Mouse (Mus musculus) kidney, postnatal 4 days (tissue): ENCODE results near the gene Kansl1.

Experiments used
- DNase-seq, 2 experiments: peaks; one replicate each; pipeline ENCODE4 v3.0.0; 2021; ENCODE audit warnings: mixed read lengths in 2 of 2

Gene Kansl1

DNA sequence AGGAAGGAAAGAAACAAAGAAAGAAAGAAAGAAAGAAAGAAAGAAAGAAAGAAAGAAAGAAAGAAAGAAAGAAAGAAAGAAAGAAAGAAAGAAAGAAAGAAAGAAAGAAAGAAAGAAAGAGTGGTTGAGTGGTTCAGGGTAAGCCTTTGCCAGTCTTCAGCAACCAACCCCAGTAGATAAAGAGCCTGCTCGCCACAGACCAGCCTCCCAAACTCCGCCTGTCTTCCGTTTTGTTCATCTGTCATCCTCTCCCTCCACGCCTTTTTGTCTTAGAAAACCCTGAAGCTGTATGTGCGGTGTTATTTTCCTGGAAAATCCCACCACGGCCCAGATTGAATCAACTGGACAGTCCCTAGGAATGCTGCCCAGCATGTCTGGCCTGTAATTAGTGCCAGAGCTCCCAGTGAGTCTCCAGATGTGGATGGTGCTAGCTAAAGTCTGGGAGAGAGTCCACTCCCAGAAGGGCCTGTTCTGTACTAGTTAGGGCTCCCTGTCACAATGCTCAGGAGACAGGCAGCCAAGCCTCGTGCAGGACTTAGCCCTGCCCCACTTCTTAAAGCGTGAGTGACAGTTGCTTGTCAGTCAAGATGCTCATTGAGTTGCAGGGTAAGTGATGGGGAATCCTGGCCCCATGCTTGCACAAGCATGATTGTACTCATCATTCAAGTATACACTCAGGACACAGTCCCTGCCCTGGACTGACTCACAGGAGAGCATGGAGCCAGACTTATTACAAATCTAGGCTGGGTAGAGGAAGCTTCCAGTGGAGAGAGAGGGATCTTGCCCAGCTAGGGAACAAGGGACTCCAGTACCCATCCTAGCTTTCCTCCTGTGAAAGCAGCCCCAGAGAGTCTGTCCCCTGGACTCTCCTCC is 165.3 kb downstream of the Kansl1 start:
- no peak for DNase-seq

DNA sequence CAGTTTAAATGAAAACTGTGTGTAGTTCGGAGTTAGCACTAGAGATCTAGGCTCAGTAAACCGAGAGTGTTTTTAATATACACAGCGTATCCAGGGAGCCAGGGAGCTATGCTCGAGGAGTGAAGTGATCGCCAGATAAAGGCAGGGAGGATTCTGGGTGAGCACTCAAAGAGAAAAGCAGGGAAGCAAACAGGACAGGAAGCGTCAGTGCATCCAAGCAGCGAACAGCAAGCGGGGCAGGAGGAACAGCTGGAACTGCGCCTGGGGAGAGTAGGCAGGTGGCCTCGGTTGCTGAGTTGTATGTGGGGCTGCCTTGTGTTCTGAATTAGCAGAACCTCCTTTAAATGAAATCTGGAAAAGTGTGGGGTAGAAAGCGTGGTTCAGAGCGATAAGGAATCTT is 166.0 kb downstream of the Kansl1 start:
- peak in 1 of 2 experiments; percentile 35 for DNase-seq

DNA sequence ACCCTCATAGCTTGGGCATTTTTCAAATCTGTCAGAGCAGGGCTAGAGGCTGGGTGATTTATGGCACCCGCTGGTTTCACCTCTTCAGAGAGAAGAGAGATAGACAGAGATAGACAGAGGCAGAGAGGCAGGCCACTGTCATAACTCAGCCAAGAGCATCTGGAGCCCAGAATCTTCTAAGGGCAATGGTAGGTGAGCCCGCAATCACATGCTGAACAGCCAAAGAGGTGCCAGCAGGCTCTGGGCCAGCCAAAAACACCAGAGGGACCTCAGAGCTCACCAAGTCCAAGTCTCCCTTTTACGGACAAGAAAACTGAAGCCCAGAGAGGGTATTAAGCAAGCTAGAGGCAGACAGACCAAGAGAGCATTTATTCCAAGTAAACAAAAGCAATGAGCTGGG is 171.0 kb downstream of the Kansl1 start:
- DNase-seq = no peak

DNA sequence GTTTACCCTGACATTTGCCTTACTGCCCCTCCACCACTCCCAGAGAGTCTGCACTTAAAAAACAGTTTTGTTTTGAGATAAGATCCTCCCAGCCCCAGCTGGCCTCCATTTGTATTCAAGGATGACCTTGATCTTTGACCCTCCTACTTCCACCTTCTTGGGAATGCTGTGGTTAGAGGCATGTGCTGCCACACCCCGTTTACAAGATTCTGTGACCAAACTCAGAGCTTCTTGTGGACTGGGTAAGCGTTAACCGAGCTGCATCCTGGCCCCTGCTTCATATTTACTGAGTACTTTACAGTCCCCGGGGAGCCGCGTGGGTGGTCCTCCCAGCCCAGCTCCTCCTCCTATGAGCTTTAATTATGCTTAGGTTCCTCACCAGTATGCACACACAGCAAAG is 173.0 kb downstream of the Kansl1 start:
- DNase-seq = peak; percentile 29 to 41

DNA sequence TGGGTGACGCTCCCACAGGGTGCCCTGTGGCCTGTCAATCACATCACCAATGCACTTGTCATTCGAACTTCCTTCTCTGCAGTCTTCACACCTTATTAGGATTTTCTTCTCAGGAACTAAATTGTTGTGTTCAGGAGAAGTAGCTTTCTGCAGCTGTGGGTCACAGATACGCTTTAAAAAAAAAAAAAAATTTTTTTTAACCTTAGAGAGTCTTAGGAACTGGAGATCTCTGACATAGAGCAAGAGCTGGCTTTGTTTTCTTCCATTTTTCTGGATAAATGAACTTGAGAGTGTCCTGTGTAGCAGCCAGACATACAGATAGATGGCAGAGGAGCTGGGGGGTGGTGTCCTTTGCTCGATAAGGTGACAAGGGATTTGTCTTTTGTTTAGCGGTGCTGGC is 173.5 kb downstream of the Kansl1 start:
- no peak for DNase-seq

DNA sequence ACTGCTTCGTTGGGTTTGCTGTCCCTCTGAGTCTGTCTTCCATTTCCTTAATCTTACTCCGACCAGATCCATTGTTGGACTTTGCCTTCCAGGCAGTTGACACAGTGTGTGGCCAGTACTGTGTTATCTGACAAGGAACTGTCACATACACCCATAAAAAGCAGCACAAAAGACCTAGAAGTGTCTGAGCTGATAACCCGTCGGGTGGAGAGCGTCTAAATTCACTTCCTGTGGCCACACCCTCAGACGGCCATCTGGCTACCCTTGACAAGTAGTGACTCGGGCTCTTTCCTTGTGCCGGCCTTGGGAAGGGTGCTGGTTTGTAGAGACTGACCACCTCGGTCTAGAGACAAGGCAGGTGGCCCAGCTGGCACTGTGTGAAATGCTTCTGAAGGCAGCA is 175.4 kb downstream of the Kansl1 start:
- no peak for DNase-seq

DNA sequence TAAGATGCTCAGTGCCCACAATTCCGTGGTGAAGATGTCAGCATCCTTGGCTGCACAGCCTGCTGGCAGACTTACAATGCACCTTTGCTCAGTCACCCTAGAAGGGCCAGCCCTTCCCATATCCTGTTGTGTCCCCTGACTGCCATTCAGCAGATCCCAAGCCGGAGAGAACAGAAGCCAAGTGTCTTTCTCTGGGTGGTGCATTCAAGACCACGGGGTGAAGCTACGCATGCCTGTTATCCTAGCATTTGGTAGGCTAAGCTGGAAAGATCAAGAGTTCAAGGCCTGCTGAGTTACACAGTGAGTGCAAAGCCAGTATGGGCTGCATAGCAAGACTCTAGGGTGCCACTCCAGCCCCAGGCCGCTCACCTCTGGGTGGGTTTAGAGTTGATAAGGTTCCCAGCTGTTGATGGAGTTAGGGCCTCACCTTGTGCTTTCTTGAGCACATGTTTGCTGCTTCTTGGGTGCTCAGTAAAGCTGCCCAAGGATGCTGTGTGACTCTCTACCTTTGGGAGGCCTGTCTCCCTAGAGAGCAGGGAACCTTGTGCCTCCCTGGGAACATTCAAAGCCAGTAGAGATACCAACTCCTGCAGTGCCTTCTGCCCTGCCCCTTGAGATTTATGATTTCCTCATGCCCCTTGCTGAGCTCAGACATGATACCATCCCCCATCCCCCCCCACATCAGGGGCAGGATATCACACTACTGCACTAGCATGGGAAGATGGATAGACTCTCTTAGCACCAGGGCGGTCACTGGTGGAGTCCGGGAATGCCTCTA is 176.0 kb downstream of the Kansl1 start:
- no peak for DNase-seq

DNA sequence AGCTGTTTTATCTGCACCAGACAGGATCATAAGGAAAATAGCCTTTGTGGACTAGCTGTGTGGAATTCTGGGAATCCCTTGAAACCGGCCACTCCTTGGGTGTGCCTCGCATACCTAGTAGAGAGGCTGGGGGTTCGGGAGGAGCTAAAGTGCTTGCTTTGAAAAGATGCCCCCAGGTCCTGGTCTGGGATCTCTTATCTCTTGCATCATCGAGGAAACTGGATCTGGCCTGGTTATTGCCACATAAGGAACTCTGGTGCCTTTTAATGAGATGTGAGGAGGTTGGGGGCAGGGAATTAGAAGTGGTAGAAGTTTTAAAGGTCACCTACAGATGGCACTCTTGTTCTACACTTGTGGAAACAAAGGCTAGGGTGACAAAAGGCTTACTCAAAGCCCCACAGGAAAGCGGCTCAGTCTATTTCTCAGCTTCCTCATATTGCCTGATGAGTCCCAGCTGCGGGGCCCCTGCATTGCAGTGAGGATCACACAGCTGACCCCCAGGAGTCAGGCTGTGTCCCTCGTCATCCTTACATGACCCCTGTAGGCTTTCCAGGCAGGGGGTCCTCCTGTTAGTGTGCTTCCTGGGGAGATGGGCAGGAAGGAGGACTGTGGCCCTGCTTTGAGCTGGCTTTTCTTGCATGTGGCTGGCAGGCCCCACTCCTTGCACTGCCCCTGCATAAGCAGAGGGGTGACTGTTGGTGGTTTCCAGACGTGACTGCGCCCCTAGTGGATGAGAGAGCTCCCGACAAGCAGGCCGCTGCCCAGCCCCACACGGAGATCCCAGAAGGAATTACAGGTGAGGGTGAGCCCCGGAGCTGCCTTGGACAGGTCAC is 179.2 kb downstream of the Kansl1 start:
- DNase-seq = peak; percentile 79 to 83

DNA sequence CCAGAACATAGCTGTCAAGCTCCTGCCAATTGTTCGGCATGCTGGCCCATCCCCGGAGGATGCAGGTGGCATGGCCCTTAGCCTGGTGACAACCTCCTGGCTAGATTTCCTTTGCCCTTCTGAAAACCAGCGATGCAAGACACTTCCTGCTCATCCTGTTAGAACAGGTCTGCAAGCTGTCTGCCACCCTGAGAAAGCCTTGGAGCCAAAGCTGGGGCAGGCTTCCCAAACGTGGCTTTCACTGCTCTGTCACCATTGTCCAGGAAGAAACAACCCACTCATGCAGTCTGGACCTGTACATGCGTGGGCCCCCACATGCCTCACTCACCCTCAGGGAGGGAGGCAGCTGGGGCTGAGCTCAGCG is 179.8 kb downstream of the Kansl1 start:
- DNase-seq = peak in 1 of 2 experiments; percentile 44

DNA sequence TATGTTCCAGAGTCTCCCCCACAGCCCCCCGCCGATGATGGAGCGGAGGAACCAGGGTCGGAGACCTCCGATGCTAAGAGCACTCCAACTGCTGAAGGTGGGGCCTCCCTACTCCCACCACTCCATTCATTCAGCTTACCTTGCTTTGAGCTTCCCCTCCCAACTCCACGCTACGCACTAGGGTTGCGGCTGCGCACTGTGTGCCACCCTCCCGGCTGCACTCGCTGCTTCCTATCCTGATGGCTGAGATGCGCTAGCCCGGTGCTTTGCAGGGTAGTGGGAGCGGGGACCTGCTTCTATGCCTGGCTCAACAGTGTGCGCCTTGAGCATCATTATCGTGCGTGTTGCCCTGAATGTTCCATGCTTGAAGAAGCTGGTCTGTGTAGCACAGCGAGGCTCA is 181.5 kb downstream of the Kansl1 start:
- DNase-seq = no peak
